Mouse (Mus musculus): ENCODE data around the gene Nsd1. TPM values are rescaled to one million over a fixed set of nuclear protein-coding genes. Genes with fewer than 3 reads are reported as not detected.

Gene Nsd1
- 83.4 and 83.6 TPM in 2 replicates for polyA plus RNA-seq (2016; fragmentation: Nextera tagmentation; extraction: Ambion mirVana)

DNA sequence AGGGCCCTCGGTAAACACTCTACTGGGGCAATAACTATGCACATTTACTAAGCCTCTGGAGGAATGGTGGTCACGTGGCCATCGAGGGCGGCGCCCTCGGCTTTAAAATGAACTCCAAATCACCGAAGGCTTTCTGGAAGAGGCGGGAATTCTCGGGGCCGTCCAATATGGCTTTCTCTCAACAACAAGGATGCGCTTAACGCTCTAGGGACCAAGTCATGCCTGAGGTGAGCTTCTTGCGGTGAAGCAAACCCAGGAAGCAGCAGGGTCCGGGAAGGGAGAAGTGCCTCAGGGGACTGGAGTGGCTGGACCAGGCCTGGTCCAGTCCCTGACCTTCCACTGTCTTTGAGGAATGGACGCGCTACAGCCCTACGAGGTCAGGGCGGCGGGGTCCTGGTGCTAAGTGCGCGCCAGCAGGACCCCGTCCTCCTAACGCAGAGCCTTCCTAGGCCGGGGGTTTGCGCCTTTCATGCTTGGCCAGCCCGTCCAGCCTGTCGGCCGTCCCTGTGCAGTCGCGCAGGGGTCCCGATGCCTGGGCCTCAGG, at the start of gene Nsd1:
Gene Nsd1 (plus strand): TSS at position 134 of the 544 bp plus-strand sequence.
- no peaks in the 10 kb centered on the region for H3K27me3 ChIP-seq
- H3K27ac ChIP-seq: peak within 1 kb of the TSS; percentile 99
- peak; percentile 21 for ATAC-seq (ENCODE audit: low FRiP score)
- no peaks in the 10 kb centered on the region for H3K9me3 ChIP-seq
- H3K4me3 ChIP-seq (replicated peaks): peak within 1 kb of the TSS; percentile 87
- H3K9ac ChIP-seq: peak within 1 kb of the TSS; percentile 98
- H3K4me2 ChIP-seq: peak within 1 kb of the TSS; percentile 68
- WGBS: 17% methylated on average over 31 of the region's 31 CpGs
- H3K4me1 ChIP-seq: peaks cover 39% of the 10 kb centered on the region
- peaks cover 16% of the 10 kb centered on the region for H3K36me3 ChIP-seq (replicated peaks)

DNA sequence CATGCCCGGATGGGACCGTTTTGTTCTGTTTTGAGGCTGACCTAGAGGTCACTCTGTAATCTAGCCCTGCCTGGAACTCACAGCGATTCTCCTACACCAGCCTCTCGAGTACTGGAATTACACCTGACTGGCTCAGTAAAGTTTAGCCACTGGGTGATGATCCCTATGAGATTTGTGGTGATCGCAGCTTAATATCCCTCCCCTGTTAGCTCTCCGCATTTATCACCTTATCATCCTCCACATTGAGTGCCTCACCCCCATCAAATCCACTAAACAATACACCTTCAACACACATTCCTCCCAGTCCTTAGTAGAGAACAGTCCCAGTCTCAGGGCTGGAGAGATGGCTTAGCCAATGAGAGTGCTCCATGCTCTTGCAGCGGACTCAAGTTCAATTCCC, 47.2 kb upstream of the Nsd1 start:
- H3K36me3 ChIP-seq (replicated peaks): no peaks in the 10 kb centered on the region
- no peak overlapping the region for H3K27ac ChIP-seq
- no peaks in the 10 kb centered on the region for H3K4me1 ChIP-seq
- H3K9ac ChIP-seq: no peak overlapping the region
- no peaks in the 10 kb centered on the region for H3K27me3 ChIP-seq
- no peak for ATAC-seq (ENCODE audit: low FRiP score)
- H3K4me3 ChIP-seq (replicated peaks): no peak overlapping the region
- no peak overlapping the region for H3K4me2 ChIP-seq
- WGBS: 62% methylated on average over 7 of the region's 7 CpGs
- H3K9me3 ChIP-seq: no peaks in the 10 kb centered on the region

- 76% methylated on average over 5 of the region's 5 CpGs for WGBS
- H3K36me3 ChIP-seq (replicated peaks): no peaks in the 10 kb centered on the region
- H3K4me3 ChIP-seq (replicated peaks): no peak overlapping the region
- H3K27me3 ChIP-seq: no peaks in the 10 kb centered on the region
- H3K9me3 ChIP-seq: no peaks in the 10 kb centered on the region
- no peak for ATAC-seq (ENCODE audit: low FRiP score)
- no peaks in the 10 kb centered on the region; the same call in 1 of the 2 replicates for H3K4me1 ChIP-seq
- H3K9ac ChIP-seq: no peak overlapping the region
- no peak overlapping the region for H3K4me2 ChIP-seq
- no peak overlapping the region for H3K27ac ChIP-seq
Measured at GRCm38 (mm10) chr13:55163553-55163952, 46.0 kb upstream of the Nsd1 start.

DNA sequence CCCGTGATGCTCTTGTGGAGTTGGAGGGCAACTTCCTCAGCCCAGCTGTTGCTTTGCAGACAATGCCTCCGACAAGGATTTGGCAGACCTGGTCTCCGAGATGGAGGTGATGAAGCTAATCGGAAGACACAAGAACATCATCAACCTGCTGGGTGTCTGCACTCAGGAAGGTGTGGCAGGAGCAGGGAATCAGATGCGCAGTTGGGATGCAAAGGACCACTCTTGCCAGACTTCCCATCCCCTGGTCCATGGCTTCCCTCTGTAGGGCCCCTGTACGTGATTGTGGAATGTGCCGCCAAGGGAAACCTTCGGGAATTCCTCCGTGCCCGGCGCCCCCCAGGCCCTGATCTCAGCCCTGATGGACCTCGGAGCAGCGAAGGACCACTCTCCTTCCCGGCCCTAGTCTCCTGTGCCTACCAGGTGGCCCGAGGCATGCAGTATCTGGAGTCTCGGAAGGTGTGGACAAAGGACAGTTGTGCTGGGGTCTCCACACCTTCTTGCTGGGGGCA, 43.7 kb upstream of the Nsd1 start:
- no peak overlapping the region for H3K9ac ChIP-seq
- H3K9me3 ChIP-seq: no peaks in the 10 kb centered on the region
- H3K4me1 ChIP-seq: peaks cover 10% of the 10 kb centered on the region
- no peak for ATAC-seq (ENCODE audit: low FRiP score)
- H3K36me3 ChIP-seq (replicated peaks): no peaks in the 10 kb centered on the region
- no peaks in the 10 kb centered on the region for H3K27me3 ChIP-seq
- H3K27ac ChIP-seq: no peak overlapping the region
- 94% methylated on average over 16 of the region's 16 CpGs for WGBS
- H3K4me3 ChIP-seq (replicated peaks): no peak overlapping the region
- no peak overlapping the region for H3K4me2 ChIP-seq

GRCm38 (mm10) chr13:55166806-55167725, 42.5 kb upstream of the Nsd1 start:
- Histone ChIP-seq H3K36me3 (replicated peaks) (no peaks in the 10 kb centered on the region), H3K27ac (no peak overlapping the region), H3K4me2 (no peak overlapping the region), H3K9me3 (no peaks in the 10 kb centered on the region), H3K4me1 (peaks cover 16% of the 10 kb centered on the region), H3K9ac (no peak overlapping the region), H3K27me3 (no peaks in the 10 kb centered on the region), H3K4me3 (replicated peaks) (no peak overlapping the region)
- WGBS: 92% methylated on average over 32 of the region's 32 CpGs
- ATAC-seq (ENCODE audit: low FRiP score): no peak

DNA sequence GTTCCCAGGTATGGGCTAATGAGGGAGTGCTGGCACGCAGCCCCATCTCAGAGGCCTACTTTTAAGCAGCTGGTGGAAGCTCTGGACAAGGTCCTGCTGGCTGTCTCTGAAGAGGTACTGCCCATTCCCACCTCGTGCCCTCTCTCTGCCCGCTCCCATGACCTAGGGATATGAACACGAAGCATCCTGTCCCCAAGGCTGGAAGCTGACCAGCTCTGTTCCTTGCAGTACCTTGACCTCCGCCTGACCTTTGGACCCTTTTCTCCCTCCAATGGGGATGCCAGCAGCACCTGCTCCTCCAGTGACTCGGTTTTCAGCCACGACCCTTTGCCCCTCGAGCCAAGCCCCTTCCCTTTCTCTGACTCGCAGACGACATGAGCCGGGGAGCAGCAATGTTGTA, 41.8 kb upstream of the Nsd1 start:
- WGBS: 90% methylated on average over 10 of the region's 11 CpGs
- no peak for ATAC-seq (ENCODE audit: low FRiP score)
- Histone ChIP-seq H3K4me2 (no peak overlapping the region), H3K9ac (no peak overlapping the region), H3K27ac (no peak overlapping the region), H3K9me3 (no peaks in the 10 kb centered on the region), H3K36me3 (replicated peaks) (no peaks in the 10 kb centered on the region), H3K27me3 (no peaks in the 10 kb centered on the region; the same call in 1 of the 2 replicates), H3K4me1 (peaks cover 18% of the 10 kb centered on the region), H3K4me3 (replicated peaks) (no peak overlapping the region)

DNA sequence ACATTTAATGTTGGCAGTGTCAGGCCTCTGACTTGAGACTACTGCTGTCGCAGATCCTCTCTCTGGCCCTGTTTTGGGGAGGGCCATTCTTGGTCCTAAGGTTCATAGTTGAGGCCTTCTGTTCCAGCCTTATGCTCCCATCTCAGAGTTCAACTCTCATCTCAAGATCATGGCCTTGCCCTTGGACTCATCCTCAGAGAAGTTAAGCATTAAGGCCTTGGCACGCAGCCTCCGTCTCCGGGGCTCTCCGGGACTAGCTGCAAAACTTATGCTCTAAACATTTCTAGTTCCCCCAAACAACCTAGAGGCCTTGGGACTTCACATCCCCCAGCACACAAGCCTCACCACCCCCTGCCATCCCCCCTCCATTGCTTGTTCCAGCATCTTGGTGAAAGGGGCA, 41.3 kb upstream of the Nsd1 start:
- Histone ChIP-seq H3K36me3 (replicated peaks) (no peaks in the 10 kb centered on the region), H3K4me2 (no peak overlapping the region), H3K27me3 (no peaks in the 10 kb centered on the region; the same call in 1 of the 2 replicates), H3K27ac (no peak overlapping the region), H3K9ac (no peak overlapping the region), H3K9me3 (no peaks in the 10 kb centered on the region), H3K4me3 (replicated peaks) (no peak overlapping the region), H3K4me1 (peaks cover 18% of the 10 kb centered on the region)
- no peak for ATAC-seq (ENCODE audit: low FRiP score)
- WGBS: 97% methylated on average over 5 of the region's 5 CpGs

DNA sequence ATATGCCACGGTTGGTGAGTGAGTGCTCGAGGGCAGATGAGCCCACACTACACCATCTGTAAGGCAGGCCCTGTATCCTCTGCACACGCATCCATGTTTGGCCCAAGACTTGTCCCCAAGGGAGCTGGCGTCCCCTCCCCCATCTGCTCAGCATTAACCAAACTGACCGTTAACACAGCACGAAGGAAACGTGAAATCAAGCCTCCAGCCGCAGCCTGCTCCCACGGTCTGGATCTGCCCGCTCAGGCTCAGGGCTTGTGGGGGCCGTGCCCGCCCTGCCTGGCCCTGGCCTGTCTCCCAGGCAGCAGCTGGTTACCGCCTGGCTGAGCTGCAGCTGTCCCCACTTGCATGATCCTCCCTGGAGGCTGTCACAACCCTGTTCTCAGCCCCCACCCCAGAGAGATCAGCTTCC, 40.6 kb upstream of the Nsd1 start:
- H3K4me2 ChIP-seq: no peak overlapping the region
- WGBS: 78% methylated on average over 13 of the region's 13 CpGs

GRCm38 (mm10) chr13:55171517-55172335, 37.9 kb upstream of the Nsd1 start:
- H3K9ac ChIP-seq: 0 out of 2 replicates have a peak overlapping the region, but pooled peaks have one; percentile 21
- no peak overlapping the region for H3K4me3 ChIP-seq (replicated peaks)
- H3K9me3 ChIP-seq: no peaks in the 10 kb centered on the region
- ATAC-seq (ENCODE audit: low FRiP score): peak; percentile 60
- H3K36me3 ChIP-seq (replicated peaks): no peaks in the 10 kb centered on the region
- peak overlapping the region; percentile 42 for H3K4me2 ChIP-seq
- H3K27me3 ChIP-seq: no peaks in the 10 kb centered on the region; the same call in 1 of the 2 replicates
- H3K27ac ChIP-seq: peak overlapping the region; percentile 65
- WGBS: 17% methylated on average over 26 of the region's 26 CpGs
- H3K4me1 ChIP-seq: peaks cover 18% of the 10 kb centered on the region

More for the DNA sequence above, 40.6 kb upstream of the Nsd1 start:
- peak overlapping the region; percentile 25; the same call in 1 of the 2 replicates for H3K27ac ChIP-seq
- no peaks in the 10 kb centered on the region for H3K9me3 ChIP-seq
- H3K4me3 ChIP-seq (replicated peaks): no peak overlapping the region
- peak overlapping the region; percentile 17; the same call in 1 of the 2 replicates for H3K9ac ChIP-seq
- peaks cover 18% of the 10 kb centered on the region for H3K4me1 ChIP-seq
- ATAC-seq (ENCODE audit: low FRiP score): peak; percentile 61; the same call in 1 of the 2 replicates
- H3K27me3 ChIP-seq: no peaks in the 10 kb centered on the region; the same call in 1 of the 2 replicates
- H3K36me3 ChIP-seq (replicated peaks): no peaks in the 10 kb centered on the region

GRCm38 (mm10) chr13:55172336-55172770, 37.2 kb upstream of the Nsd1 start:
- no peak for ATAC-seq (ENCODE audit: low FRiP score)
- no peaks in the 10 kb centered on the region for H3K36me3 ChIP-seq (replicated peaks)
- H3K27ac ChIP-seq: no peak overlapping the region
- H3K27me3 ChIP-seq: no peaks in the 10 kb centered on the region; the same call in 1 of the 2 replicates
- H3K9ac ChIP-seq: no peak overlapping the region
- H3K4me2 ChIP-seq: peak overlapping the region; percentile 42
- H3K9me3 ChIP-seq: no peaks in the 10 kb centered on the region
- peaks cover 18% of the 10 kb centered on the region for H3K4me1 ChIP-seq
- 48% methylated on average over 7 of the region's 7 CpGs for WGBS
- no peak overlapping the region for H3K4me3 ChIP-seq (replicated peaks)

- Histone ChIP-seq H3K27ac (no peak overlapping the region), H3K9ac (no peak overlapping the region), H3K4me3 (replicated peaks) (no peak overlapping the region), H3K4me1 (peaks cover 10% of the 10 kb centered on the region), H3K36me3 (replicated peaks) (no peaks in the 10 kb centered on the region), H3K9me3 (no peaks in the 10 kb centered on the region), H3K27me3 (no peaks in the 10 kb centered on the region; the same call in 1 of the 2 replicates), H3K4me2 (no peak overlapping the region)
- no peak for ATAC-seq (ENCODE audit: low FRiP score)
- WGBS: 74% methylated on average over 11 of the region's 11 CpGs
Measured at GRCm38 (mm10) chr13:55174347-55174746, 35.2 kb upstream of the Nsd1 start.
